ENCODE assay signal across 19 mouse cellular contexts in genomic region chr2:125922149-125922548, GRCm38 (mm10).
"Had no signal": no experiment of that assay in that cellular context is flagged by ENCODE, and none has a peak within 500 bp of the region (broad histone marks: within the 10 kb centered on the region; RNA-seq: fewer than 3 reads in every experiment).

No protein-coding gene starts in this region.

- DNase-seq: kidney, postnatal 4 days; left cerebral cortex, postnatal 4 days; liver, postnatal 0 days; lung, embryonic 14.5 days; lung, postnatal 36 days; retina, postnatal 1 day; right cerebral cortex, postnatal 25 days; spleen, adult 18-20 months; thymus, adult 2 months; thymus, postnatal 14 days; thymus, postnatal 4 days had no signal

- H3K4me1 ChIP-seq: midbrain, embryonic 15.5 days; stomach, embryonic 15.5 days had no signal

- H3K4me3 ChIP-seq: limb, embryonic 12.5 days; limb, embryonic 15.5 days; midbrain, embryonic 12.5 days; midbrain, embryonic 15.5 days; neural tube, embryonic 13.5 days; stomach, embryonic 15.5 days had no signal

- H3K27ac ChIP-seq: limb, embryonic 12.5 days; liver, embryonic 14.5 days; midbrain, embryonic 12.5 days; midbrain, embryonic 15.5 days; neural tube, embryonic 13.5 days; stomach, embryonic 15.5 days had no signal

- H3K9me3 ChIP-seq: limb, embryonic 12.5 days; limb, embryonic 15.5 days; midbrain, embryonic 12.5 days; midbrain, embryonic 15.5 days; stomach, embryonic 15.5 days had no signal

- H3K27me3 ChIP-seq: limb, embryonic 12.5 days; limb, embryonic 15.5 days; midbrain, embryonic 12.5 days; midbrain, embryonic 15.5 days; neural tube, embryonic 13.5 days; stomach, embryonic 15.5 days had no signal

- H3K36me3 ChIP-seq: midbrain, embryonic 12.5 days; midbrain, embryonic 15.5 days; stomach, embryonic 15.5 days had no signal

- ATAC-seq: liver, postnatal 0 days; lung, postnatal 0 days; midbrain, embryonic 15.5 days had no signal
